Mouse (Mus musculus) CH12.LX (cell line): Measurements from ENCODE around the gene Rfx7. TPM values are rescaled to one million over a fixed set of nuclear protein-coding genes. Genes with fewer than 3 reads are reported as not detected.

ENCODE experiments used
- DNase-seq: peaks from one replicate; pipeline ENCODE4 v3.0.0-alpha.2; 2013; ENCODE audit errors: extremely low read depth
- H3K27ac ChIP-seq: 2 replicates; pipeline ENCODE4 v1.5.1; 2012; ENCODE audit warnings: low read depth, mild to moderate bottlenecking, control low read depth, moderate library complexity; ENCODE audit not compliant: insufficient read depth
- H3K27me3 ChIP-seq: replicated peaks from 2 replicates; pipeline ENCODE3; 2012; ENCODE audit warnings: inconsistent platforms
- H3K36me3 ChIP-seq, 2 experiments: replicated peaks in 1 of 2; 2 replicates each; pipeline versions ENCODE3 to v1.6.1; 2012; ENCODE audit warnings: inconsistent platforms in 1 of 2, low read length in 1 of 2, mild to moderate bottlenecking in 1 of 2, mixed read lengths in 1 of 2, moderate library complexity in 1 of 2; ENCODE audit not compliant: control insufficient read depth in 1 of 2, insufficient read depth in 1 of 2
- H3K4me1 ChIP-seq, 2 experiments: 2 replicates each; pipeline ENCODE4 v1.6.1; 2012; ENCODE audit warnings: inconsistent platforms in 1 of 2, moderate library complexity in 1 of 2; ENCODE audit not compliant: insufficient read depth in 2 of 2, control insufficient read depth in 1 of 2
- H3K4me2 ChIP-seq: 2 replicates; pipeline ENCODE4 v1.6.1; 2012; ENCODE audit warnings: low read depth, mild to moderate bottlenecking, control low read depth; ENCODE audit not compliant: poor library complexity, insufficient read depth, severe bottlenecking
- H3K4me3 ChIP-seq, 3 experiments: fragments of 150-350 bp in 1 of 3; sonication (generic) in 1 of 3; replicated peaks in 1 of 3; 2 replicates each; pipeline versions ENCODE3 to v1.5.1; 2011 to 2012; ENCODE audit warnings: low read depth in 2 of 3, low read length in 2 of 3, mild to moderate bottlenecking in 2 of 3, moderate library complexity in 2 of 3, control low read depth in 1 of 3, improper control_type of control experiment in 1 of 3, inconsistent platforms in 1 of 3, mixed read lengths in 1 of 3; ENCODE audit not compliant: poor library complexity in 1 of 3
- H3K79me2 ChIP-seq: replicated peaks from 2 replicates; pipeline ENCODE4 v1.6.1; 2012; ENCODE audit warnings: mild to moderate bottlenecking, moderate library complexity; ENCODE audit not compliant: control insufficient read depth, poor library complexity, insufficient read depth, severe bottlenecking; ENCODE audit errors: extremely low read depth
- H3K9ac ChIP-seq: 2 replicates; pipeline ENCODE4 v1.6.1; 2012; ENCODE audit warnings: low read depth, mild to moderate bottlenecking, control low read depth, moderate library complexity; ENCODE audit not compliant: insufficient read depth
- H3K9me3 ChIP-seq: replicated peaks from 2 replicates; pipeline ENCODE3; 2012; ENCODE audit warnings: low read length, inconsistent platforms, mixed read lengths
- BHLHE40 ChIP-seq: IDR thresholded peaks from 2 replicates; pipeline ENCODE4 v1.6.1; 2011; ENCODE audit warnings: mild to moderate bottlenecking, low read depth, low read length, improper control_type of control experiment
- CHD1 ChIP-seq: IDR thresholded peaks from 2 replicates; pipeline ENCODE4 v1.6.1; 2012; ENCODE audit warnings: low read depth, low read length, improper control_type of control experiment, inconsistent platforms
- CHD2 ChIP-seq: IDR thresholded peaks from 2 replicates; pipeline ENCODE4 v1.6.1; 2011; ENCODE audit warnings: low read length, improper control_type of control experiment
- CTCF ChIP-seq, 2 experiments: IDR thresholded peaks in 1 of 2; conservative IDR thresholded peaks in 1 of 2; 2 replicates each; pipeline ENCODE4 v1.5.1; 2011 to 2012; ENCODE audit warnings: low read depth in 2 of 2, low read length in 2 of 2, improper control_type of control experiment in 1 of 2, inconsistent platforms in 1 of 2, mild to moderate bottlenecking in 1 of 2, moderate library complexity in 1 of 2
- E2F4 ChIP-seq: IDR thresholded peaks from 2 replicates; pipeline ENCODE4 v1.6.1; 2011; ENCODE audit warnings: low read depth, low read length, improper control_type of control experiment; ENCODE audit not compliant: insufficient replicate concordance
- ELF1 ChIP-seq: IDR thresholded peaks from 2 replicates; pipeline ENCODE4 v1.6.1; 2014; ENCODE audit warnings: low read depth, mild to moderate bottlenecking, inconsistent platforms, low read length, improper control_type of control experiment
- ETS1 ChIP-seq: conservative IDR thresholded peaks from 2 replicates; pipeline ENCODE4 v1.6.1; 2012; ENCODE audit warnings: low read depth, mild to moderate bottlenecking, inconsistent platforms, low read length, improper control_type of control experiment, moderate library complexity
- GABPA ChIP-seq: IDR thresholded peaks from 2 replicates; pipeline ENCODE4 v1.6.1; 2012; ENCODE audit warnings: low read depth, low read length, improper control_type of control experiment, inconsistent platforms; ENCODE audit not compliant: insufficient replicate concordance
- HCFC1 ChIP-seq: IDR thresholded peaks from 2 replicates; pipeline ENCODE4 v1.6.1; 2012; ENCODE audit warnings: low read depth, mild to moderate bottlenecking, inconsistent platforms, low read length, improper control_type of control experiment
- IRF4 ChIP-seq: IDR thresholded peaks from 2 replicates; pipeline ENCODE4 v1.6.1; 2014; ENCODE audit warnings: low read depth, mild to moderate bottlenecking, inconsistent platforms, low read length, improper control_type of control experiment
- JUN ChIP-seq: IDR thresholded peaks from 2 replicates; pipeline ENCODE4 v1.6.1; 2011; ENCODE audit warnings: low read depth, mild to moderate bottlenecking, low read length, improper control_type of control experiment, moderate library complexity; ENCODE audit not compliant: insufficient read depth
- MAFK ChIP-seq: IDR thresholded peaks from 2 replicates; pipeline ENCODE4 v1.6.1; 2011; ENCODE audit warnings: low read length, improper control_type of control experiment; ENCODE audit not compliant: insufficient replicate concordance
- MAX ChIP-seq: IDR thresholded peaks from 2 replicates; pipeline ENCODE4 v1.6.1; 2011; ENCODE audit warnings: low read length, improper control_type of control experiment
- MEF2A ChIP-seq: IDR thresholded peaks from 2 replicates; pipeline ENCODE4 v1.6.1; 2014; ENCODE audit warnings: low read depth, mild to moderate bottlenecking, inconsistent platforms, low read length, improper control_type of control experiment, borderline replicate concordance
- MYC ChIP-seq: IDR thresholded peaks from 2 replicates; pipeline ENCODE4 v1.6.1; 2011; ENCODE audit warnings: low read depth, mild to moderate bottlenecking, improper control_type of control experiment, low read length
- NELFE ChIP-seq: IDR thresholded peaks from 2 replicates; pipeline ENCODE4 v1.6.1; 2011; ENCODE audit warnings: low read depth, low read length, improper control_type of control experiment
- NRF1 ChIP-seq: IDR thresholded peaks from 2 replicates; pipeline ENCODE4 v1.6.1; 2014; ENCODE audit warnings: low read depth, mild to moderate bottlenecking, inconsistent platforms, low read length, improper control_type of control experiment, moderate library complexity
- PAX5 ChIP-seq: IDR thresholded peaks from 2 replicates; pipeline ENCODE4 v1.6.1; 2012; ENCODE audit warnings: low read length, inconsistent platforms, mixed read lengths
- POLR2A ChIP-seq: IDR thresholded peaks from 2 replicates; pipeline ENCODE4 v1.6.1; 2011; ENCODE audit warnings: low read depth, mild to moderate bottlenecking, improper control_type of control experiment, low read length
- POLR2AphosphoS2 ChIP-seq: IDR thresholded peaks from 2 replicates; pipeline ENCODE4 v1.6.1; 2011; ENCODE audit warnings: low read depth, low read length, improper control_type of control experiment
- RAD21 ChIP-seq: IDR thresholded peaks from 2 replicates; pipeline ENCODE4 v1.6.1; 2011; ENCODE audit warnings: low read depth, mild to moderate bottlenecking, low read length, improper control_type of control experiment, moderate library complexity
- SIN3A ChIP-seq: IDR thresholded peaks from 2 replicates; pipeline ENCODE4 v1.6.1; 2012; ENCODE audit warnings: low read length, improper control_type of control experiment, inconsistent platforms
- SMC3 ChIP-seq: IDR thresholded peaks from 2 replicates; pipeline ENCODE4 v1.6.1; 2011; ENCODE audit warnings: low read depth, low read length, improper control_type of control experiment
- TBP ChIP-seq: conservative IDR thresholded peaks from 2 replicates; pipeline ENCODE4 v1.6.1; 2011; ENCODE audit warnings: low read depth, low read length, improper control_type of control experiment
- TCF12 ChIP-seq: IDR thresholded peaks from 2 replicates; pipeline ENCODE4 v1.6.1; 2014; ENCODE audit warnings: low read depth, mild to moderate bottlenecking, inconsistent platforms, low read length, improper control_type of control experiment
- UBTF ChIP-seq: IDR thresholded peaks from 2 replicates; pipeline ENCODE4 v1.6.1; 2012; ENCODE audit warnings: low read depth, mild to moderate bottlenecking, inconsistent platforms, low read length, improper control_type of control experiment, moderate library complexity
- USF1 ChIP-seq: IDR thresholded peaks from 2 replicates; pipeline ENCODE4 v1.6.1; 2014; ENCODE audit warnings: low read depth, mild to moderate bottlenecking, inconsistent platforms, low read length, improper control_type of control experiment
- USF2 ChIP-seq: conservative IDR thresholded peaks from 2 replicates; pipeline ENCODE4 v1.6.1; 2011; ENCODE audit warnings: low read depth, low read length, improper control_type of control experiment
- ZC3H11A ChIP-seq: IDR thresholded peaks from 2 replicates; pipeline ENCODE4 v1.6.1; 2012; ENCODE audit warnings: low read depth, mild to moderate bottlenecking, inconsistent platforms, low read length, improper control_type of control experiment
- ZMIZ1 ChIP-seq: IDR thresholded peaks from 2 replicates; pipeline ENCODE4 v1.6.1; 2012; ENCODE audit warnings: low read depth, mild to moderate bottlenecking, inconsistent platforms, low read length, improper control_type of control experiment
- dilution Hi-C: fragments of 300-500 bp; cut with MboI; formaldehyde crosslinking; loops from 2 replicates; pipeline ENCODE4 v1.14.3; 2020; ENCODE audit warnings: low sequenced_read_pairs; ENCODE audit not compliant: extremely low pct_unique_long_range_greater_than_20kb, extremely low pct_ligation_motif_present
- in situ Hi-C: fragments of 300-500 bp; cut with MboI; formaldehyde crosslinking; loops from 3 replicates; pipeline ENCODE4 v1.14.3; 2019; ENCODE audit warnings: low sequenced_read_pairs, low pct_ligation_motif_present, low pct_unique_long_range_greater_than_20kb, mixed read lengths
- polyA plus RNA-seq: library from polyadenylated mRNA; unstranded; fragments of >175 nt; gene quantifications from 2 replicates; pipeline ENCODE4 v1.2.1, GENCODE M21; 2012; ENCODE audit warnings: low read depth; ENCODE audit not compliant: insufficient read length
- total RNA-seq, 2 experiments: library from RNA; depleted of rRNA; stranded (reverse); fragments of 300-350 nt in 1 of 2; fragments of >200 nt in 1 of 2; gene quantifications; 2 replicates each; pipeline ENCODE4 v1.2.3; 2012 to 2014

Gene Rfx7
- total and polyA plus RNA-seq, 3 experiments: 18.4 to 49.9 (median 27.3) TPM

DNA sequence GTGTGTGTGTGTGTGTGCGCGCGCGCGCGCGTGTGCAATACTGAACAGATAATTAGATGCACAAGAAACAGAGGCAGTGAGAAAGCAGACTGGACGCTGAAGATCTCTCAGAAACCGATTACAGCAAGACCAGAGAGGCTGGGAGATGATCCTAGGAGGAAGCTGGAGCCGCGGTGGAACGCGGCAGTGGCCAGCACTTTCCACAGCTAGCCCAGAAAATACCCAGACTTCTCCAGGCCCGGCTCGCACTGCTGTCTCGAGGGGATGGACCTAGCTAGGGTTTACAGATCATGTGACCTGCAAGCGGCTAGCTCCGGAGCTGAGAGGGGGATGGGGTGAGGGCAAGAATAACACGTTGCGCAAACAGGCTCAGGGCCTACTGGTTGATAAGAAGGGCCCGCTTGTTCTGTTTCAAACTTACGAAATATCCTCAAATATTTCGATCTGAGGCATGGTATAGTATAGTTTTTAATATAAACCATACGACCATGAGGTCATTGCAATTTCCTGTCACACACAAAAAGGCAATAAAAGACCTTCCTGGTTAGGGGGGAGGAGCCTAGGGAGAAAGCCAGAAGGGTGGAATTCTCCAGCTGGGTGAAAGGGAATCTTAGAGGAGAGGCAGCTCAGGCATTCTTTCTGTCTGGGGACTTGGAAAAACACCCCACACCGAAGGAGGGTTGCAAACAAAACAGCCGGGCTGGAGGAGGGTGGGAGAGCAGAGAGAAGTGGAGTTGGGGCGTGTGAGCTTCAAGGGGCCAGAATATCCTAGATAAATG, 108.0 kb downstream of the Rfx7 start:
- Histone ChIP-seq H3K9me3 (no peaks in the 10 kb centered on the region), H3K36me3 (no peaks in the 10 kb centered on the region), H3K9ac (peak overlapping the region; percentile 27; the same call in 1 of the 2 replicates), H3K4me2 (peak overlapping the region; percentile 82), H3K4me3 (peak overlapping the region; percentile 7 to 49 (median 37)), H3K27ac (peak overlapping the region; percentile 4; the same call in 1 of the 2 replicates), H3K27me3 (no peaks in the 10 kb centered on the region), H3K79me2 (no peaks in the 10 kb centered on the region), H3K4me1 (peaks cover 7 to 25% of the 10 kb centered on the region in 2 experiments)
- in situ Hi-C loops (loop anchor here (5.0 kb wide), 1 partner anchor 32 kb away; no protein-coding TSS in a partner anchor), dilution Hi-C loops (no loop called here)
- DNase-seq: peak; percentile 80
- TF ChIP-seq TCF12 (peak; percentile 67; the same call in 1 of the 2 replicates), USF2 (peak; percentile 82), IRF4 (no peak), MYC (peak; percentile 74), ZMIZ1 (no peak), POLR2A (peak; percentile 62), MEF2A (peak; percentile 29; the same call in 1 of the 2 replicates), MAX (no peak; the same call in 1 of the 2 replicates), MAFK (no peak), HCFC1 (peak; percentile 46), USF1 (peak; percentile 85), UBTF (no peak), POLR2AphosphoS2 (no peak), ELF1 (peak; percentile 28; the same call in 1 of the 2 replicates), SMC3 (no peak), ZC3H11A (no peak), CHD2 (peak; percentile 74), NELFE (peak; percentile 17; the same call in 1 of the 2 replicates), CTCF (conservative IDR thresholded peaks at IDR 0.05 in 1 of 2, IDR thresholded peaks at IDR 0.05 in 1 of 2; ENCODE audit: low read depth in 2 of 2, low read length in 2 of 2) (no peak), E2F4 (no peak), CHD1 (no peak), TBP (no peak; the same call in 1 of the 2 replicates), RAD21 (no peak), JUN (no peak), GABPA (no peak), PAX5 (no peak), SIN3A (no peak), NRF1 (peak; percentile 53), BHLHE40 (peak; percentile 79), ETS1 (no peak)
